Mouse (Mus musculus) liver, embryonic 14.5 days (tissue): ENCODE results near the gene Idh3b.

Experiments used
- CTCF ChIP-seq: IDR thresholded peaks from 2 replicates; pipeline ENCODE4 v1.5.1; 2016; ENCODE audit warnings: antibody characterized with exemption, low read depth, control low read depth
- EP300 ChIP-seq: IDR thresholded peaks from 2 replicates; pipeline ENCODE4 v1.6.1; 2016; ENCODE audit warnings: antibody characterized with exemption, low read depth

DNA sequence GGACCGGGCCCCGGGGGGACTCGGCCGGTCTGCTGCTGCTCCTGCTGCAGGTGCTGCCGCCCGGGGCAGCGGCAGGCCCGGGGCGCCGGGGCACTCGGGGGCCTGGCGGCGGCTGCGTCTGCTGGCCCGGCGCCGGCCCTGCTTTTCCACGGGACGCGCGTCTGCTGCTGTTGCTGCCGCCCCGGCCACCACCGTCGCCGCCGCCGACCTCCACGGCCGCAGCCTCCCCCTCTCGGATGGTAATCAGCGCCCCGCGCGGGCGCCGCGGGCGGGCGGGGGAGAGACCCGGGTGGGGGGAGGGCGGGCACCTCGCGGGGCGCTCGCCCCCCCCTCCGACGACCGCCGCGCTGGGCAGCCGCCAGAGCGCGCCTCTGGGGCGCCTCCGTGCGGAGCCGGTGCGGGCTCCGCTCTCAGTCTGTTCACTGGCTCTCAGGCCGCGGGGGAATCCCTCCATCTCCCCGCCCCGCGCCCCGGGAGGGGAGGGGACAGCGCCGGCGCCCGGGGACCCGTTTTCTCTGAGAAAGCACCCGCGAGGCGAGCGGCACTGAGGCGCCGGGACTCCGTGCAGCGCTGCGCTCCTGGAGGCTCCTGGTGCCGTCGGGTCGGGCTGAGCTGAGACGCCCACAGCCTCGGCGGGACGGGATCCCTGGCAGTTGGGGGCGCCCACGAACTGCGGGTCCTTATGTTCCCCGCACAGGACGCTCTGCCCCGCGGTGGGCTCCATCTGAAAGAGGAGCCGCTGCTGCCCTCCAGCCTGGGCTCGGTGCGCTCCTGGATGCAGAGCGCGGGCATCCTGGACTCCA lies 11.2 kb upstream of the Idh3b start:
- TF ChIP-seq CTCF (no peak), EP300 (no peak)
